Mouse (Mus musculus) ES-Bruce4 (cell line): ENCODE results near the gene Parp14. TPM values are rescaled to one million over a fixed set of nuclear protein-coding genes. Genes with fewer than 3 reads are reported as not detected.

Source experiments
- H3K27ac ChIP-seq: 2 replicates; pipeline ENCODE4 v1.5.1; 2012; ENCODE audit warnings: low read length, inconsistent platforms; ENCODE audit not compliant: insufficient read depth
- H3K27me3 ChIP-seq: 2 replicates; pipeline ENCODE4 v1.6.1; 2012; ENCODE audit warnings: mild to moderate bottlenecking, low read length, inconsistent platforms; ENCODE audit not compliant: control insufficient read depth, poor library complexity, insufficient read depth, severe bottlenecking
- H3K36me3 ChIP-seq: 2 replicates; pipeline ENCODE4 v1.6.1; 2012; ENCODE audit warnings: inconsistent platforms, mild to moderate bottlenecking, low read length, moderate library complexity; ENCODE audit not compliant: control insufficient read depth, poor library complexity, insufficient read depth, severe bottlenecking
- H3K4me1 ChIP-seq: one replicate; pipeline ENCODE4 v1.8.1; 2011; ENCODE audit warnings: low read length; ENCODE audit not compliant: control insufficient read depth, insufficient read depth
- H3K4me3 ChIP-seq: 2 replicates; pipeline ENCODE4 v1.5.1; 2011; ENCODE audit warnings: low read depth, mild to moderate bottlenecking, low read length
- H3K9ac ChIP-seq: 2 replicates; pipeline ENCODE4 v1.6.1; 2012; ENCODE audit warnings: low read depth, mild to moderate bottlenecking, inconsistent platforms; ENCODE audit not compliant: poor library complexity, severe bottlenecking
- H3K9me3 ChIP-seq: replicated peaks from 2 replicates; pipeline ENCODE4 v1.6.1; 2012; ENCODE audit warnings: mild to moderate bottlenecking, low read length, inconsistent platforms; ENCODE audit not compliant: control insufficient read depth, poor library complexity, insufficient read depth, severe bottlenecking
- CTCF ChIP-seq: IDR thresholded peaks from one replicate; pipeline ENCODE4 v1.8.1; 2011; ENCODE audit warnings: low read depth, low read length
- EP300 ChIP-seq: IDR thresholded peaks from 2 replicates; pipeline ENCODE4 v1.6.1; 2011; ENCODE audit warnings: low read depth, low read length; ENCODE audit not compliant: insufficient read depth
- POLR2A ChIP-seq: IDR thresholded peaks from one replicate; pipeline ENCODE4 v1.8.1; 2011; ENCODE audit warnings: low read length; ENCODE audit not compliant: insufficient read depth
- polyA plus RNA-seq: library from polyadenylated mRNA; stranded (reverse); fragments of >200 nt; gene quantifications from 2 replicates; pipeline ENCODE4 v1.2.4, GENCODE M21; 2011; ENCODE audit warnings: low read depth; ENCODE audit not compliant: missing spikeins, insufficient read depth, insufficient read length

Parp14 gene
- polyA plus RNA-seq, 1 experiment: 5.4 TPM

DNA sequence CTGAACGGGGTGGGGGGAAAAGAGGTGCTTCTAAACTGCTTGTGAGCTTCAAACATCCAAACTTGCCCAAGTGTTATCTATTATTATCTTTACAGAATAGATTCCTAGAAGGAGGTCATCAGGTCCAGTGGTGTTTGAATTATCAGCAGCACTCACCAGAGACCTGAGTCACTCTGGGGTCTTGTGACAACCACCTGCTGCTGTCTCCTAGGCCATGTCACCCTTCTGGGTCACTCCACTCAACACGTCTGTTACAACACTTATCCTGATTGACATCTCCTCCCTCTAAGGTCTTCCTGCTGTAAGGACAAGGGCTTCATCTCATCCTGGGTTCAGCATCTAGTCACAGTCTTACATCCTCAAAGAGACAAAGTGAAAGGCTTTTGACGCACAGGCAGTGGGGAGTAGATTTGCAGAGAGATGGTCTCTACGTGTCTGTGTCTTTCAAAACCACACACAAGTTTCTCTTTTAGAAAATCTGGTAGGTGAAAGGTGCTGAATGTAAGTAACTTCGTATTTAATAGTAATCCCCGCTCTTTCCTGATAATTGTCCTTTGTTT is 79.3 kb downstream of the Parp14 start:
- Histone ChIP-seq H3K4me1 (no peaks in the 10 kb centered on the region), H3K36me3 (peaks cover 52% of the 10 kb centered on the region), H3K27ac (no peak overlapping the region), H3K9ac (no peak overlapping the region), H3K27me3 (no peaks in the 10 kb centered on the region), H3K4me3 (no peak overlapping the region), H3K9me3 (no peaks in the 10 kb centered on the region)
- TF ChIP-seq POLR2A: no peak
- no peak for TF ChIP-seq EP300
- no peak for TF ChIP-seq CTCF

DNA sequence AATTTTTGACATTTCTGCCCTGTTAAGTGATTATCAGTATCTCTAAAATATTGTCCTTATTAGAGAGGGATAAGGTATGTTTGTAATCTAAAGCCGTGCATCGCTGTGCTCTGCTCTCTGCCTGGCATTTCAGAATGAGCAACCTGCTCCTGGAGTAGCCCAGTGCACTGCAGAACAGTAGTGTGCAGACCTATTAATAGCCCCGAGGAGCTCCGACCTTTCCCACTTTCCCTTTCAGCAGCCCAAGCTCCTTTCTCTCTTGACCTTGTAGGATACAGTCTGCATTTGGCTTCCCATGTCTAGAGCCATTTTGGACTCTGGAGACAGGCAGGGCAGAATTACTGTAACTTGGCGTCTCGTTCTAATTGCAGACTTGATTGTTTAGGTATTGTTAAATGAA is 83.0 kb downstream of the Parp14 start:
- no peak overlapping the region for H3K9ac ChIP-seq
- peaks cover 5% of the 10 kb centered on the region for H3K4me1 ChIP-seq
- no peak overlapping the region for H3K27ac ChIP-seq
- no peak for TF ChIP-seq CTCF
- TF ChIP-seq POLR2A: no peak
- no peak for TF ChIP-seq EP300
- H3K27me3 ChIP-seq: no peaks in the 10 kb centered on the region
- no peaks in the 10 kb centered on the region for H3K9me3 ChIP-seq
- H3K36me3 ChIP-seq: peaks cover 51% of the 10 kb centered on the region
- no peak overlapping the region for H3K4me3 ChIP-seq

DNA sequence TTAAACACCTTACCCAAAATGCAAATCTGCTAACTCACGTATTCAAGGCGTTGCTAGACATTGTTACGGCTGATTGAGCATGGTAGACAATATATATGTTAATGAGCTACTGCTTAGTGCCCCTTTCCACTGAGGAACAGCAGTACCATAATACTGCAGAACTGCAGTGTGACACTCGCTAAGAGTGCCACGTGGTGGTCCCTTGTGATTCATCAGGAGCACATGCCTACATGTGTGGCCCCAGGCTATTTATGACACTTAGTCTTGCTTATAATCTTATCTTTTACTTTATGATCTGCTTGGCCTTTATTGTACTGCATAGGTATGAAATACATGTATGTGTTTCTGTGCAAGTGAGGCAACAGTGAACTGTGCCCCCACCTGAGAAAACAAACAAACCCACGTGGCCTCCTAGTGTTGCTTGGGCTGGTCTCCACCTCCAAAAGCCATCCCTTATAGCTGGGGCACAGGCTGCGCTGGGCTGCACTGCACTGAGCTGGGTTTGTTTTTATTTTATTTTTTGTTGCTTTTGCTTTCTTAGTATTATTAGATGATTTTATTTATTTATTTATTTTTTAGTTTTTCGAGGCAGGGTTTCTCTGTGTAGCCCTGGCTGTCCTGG is 83.7 kb downstream of the Parp14 start:
- Histone ChIP-seq H3K9ac (no peak overlapping the region), H3K27ac (no peak overlapping the region), H3K9me3 (no peaks in the 10 kb centered on the region), H3K36me3 (peaks cover 46% of the 10 kb centered on the region), H3K4me1 (peaks cover 5% of the 10 kb centered on the region), H3K4me3 (no peak overlapping the region), H3K27me3 (no peaks in the 10 kb centered on the region)
- TF ChIP-seq POLR2A (no peak), EP300 (no peak), CTCF (no peak)

DNA sequence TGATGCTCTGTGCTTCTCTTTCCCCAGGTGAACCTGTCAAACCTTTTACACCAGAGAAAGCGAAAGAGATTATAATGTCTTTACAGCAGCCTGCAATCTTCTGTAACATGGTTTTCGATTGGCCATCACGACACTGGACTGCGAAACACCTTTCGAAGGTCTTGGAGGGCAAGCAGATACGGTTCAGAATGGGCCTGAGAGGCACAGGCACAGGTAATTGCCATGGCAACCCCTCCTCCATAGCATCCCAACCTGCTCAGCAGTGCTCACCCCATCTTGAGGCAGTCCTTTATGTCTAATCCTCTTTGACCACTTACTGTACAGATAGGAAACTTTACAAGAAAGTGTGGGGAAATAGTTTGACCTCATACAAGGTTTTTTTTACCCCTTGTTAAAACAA is 84.2 kb downstream of the Parp14 start:
- no peak for TF ChIP-seq EP300
- no peak for TF ChIP-seq POLR2A
- no peak for TF ChIP-seq CTCF
- Histone ChIP-seq H3K27me3 (no peaks in the 10 kb centered on the region), H3K9me3 (no peaks in the 10 kb centered on the region), H3K27ac (no peak overlapping the region), H3K4me3 (no peak overlapping the region), H3K36me3 (peaks cover 45% of the 10 kb centered on the region), H3K9ac (no peak overlapping the region), H3K4me1 (peaks cover 5% of the 10 kb centered on the region)

DNA sequence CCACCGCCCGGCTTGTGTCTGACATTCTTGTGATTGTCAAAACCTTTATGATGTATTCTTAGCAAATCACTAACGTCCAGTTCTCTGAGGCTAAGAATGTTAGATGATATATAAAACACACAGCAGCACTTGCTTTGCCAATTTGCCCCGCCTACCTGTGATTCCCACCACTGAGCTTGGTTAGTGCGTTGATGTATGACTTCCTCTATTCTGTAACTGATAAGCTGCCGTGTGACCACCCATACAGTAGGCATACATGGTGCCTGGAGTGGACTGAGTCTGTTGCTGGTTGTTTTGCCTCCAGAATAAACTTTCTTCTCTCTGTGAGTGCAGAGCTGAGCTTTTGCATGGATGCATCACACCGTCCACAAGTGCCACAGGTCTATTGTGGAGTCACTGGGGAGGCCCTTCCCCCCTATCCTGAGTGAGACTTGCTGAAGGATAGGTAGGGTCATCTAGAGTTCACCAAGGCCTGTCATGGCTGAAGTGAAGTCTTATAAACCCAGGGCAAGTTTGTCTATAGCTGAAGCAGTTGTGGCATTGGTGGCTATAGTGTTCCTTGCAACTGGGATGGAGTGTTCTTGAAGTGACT is 87.1 kb downstream of the Parp14 start:
- peaks cover 27% of the 10 kb centered on the region for H3K36me3 ChIP-seq
- peaks cover 7% of the 10 kb centered on the region for H3K4me1 ChIP-seq
- no peaks in the 10 kb centered on the region for H3K9me3 ChIP-seq
- no peak overlapping the region for H3K27ac ChIP-seq
- H3K9ac ChIP-seq: no peak overlapping the region
- TF ChIP-seq EP300: no peak
- no peak for TF ChIP-seq CTCF
- no peak for TF ChIP-seq POLR2A
- no peaks in the 10 kb centered on the region for H3K27me3 ChIP-seq
- H3K4me3 ChIP-seq: no peak overlapping the region

DNA sequence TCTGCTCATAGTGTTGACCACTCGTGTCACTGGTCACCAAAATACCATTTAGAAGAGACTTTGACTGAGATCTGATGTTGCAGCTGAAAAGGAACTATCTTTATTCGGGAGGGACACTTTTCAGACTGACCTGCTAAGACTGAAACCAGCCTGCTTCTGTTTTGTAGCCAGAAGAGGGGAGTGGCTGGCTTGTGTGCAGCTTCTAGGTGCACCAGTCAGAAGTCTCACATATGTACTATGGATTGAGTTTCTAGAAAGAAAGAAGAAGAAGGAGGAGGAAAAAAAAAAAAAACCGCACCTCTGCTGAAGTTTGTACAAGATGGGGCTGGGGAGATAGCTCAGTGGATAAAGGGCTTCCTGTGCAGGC is 88.2 kb downstream of the Parp14 start:
- peaks cover 22% of the 10 kb centered on the region for H3K36me3 ChIP-seq
- H3K9ac ChIP-seq: no peak overlapping the region
- H3K4me1 ChIP-seq: peaks cover 7% of the 10 kb centered on the region
- no peaks in the 10 kb centered on the region for H3K9me3 ChIP-seq
- H3K27ac ChIP-seq: no peak overlapping the region
- TF ChIP-seq EP300 (no peak), POLR2A (no peak), CTCF (no peak)
- no peak overlapping the region for H3K4me3 ChIP-seq
- no peaks in the 10 kb centered on the region for H3K27me3 ChIP-seq

Other genes starting within 250 kb of the Parp14 start
- 18.3 and 18.5 TPM in 2 replicates for gene Dirc2, start 102.2 kb downstream of the Parp14 start, polyA plus RNA-seq
- gene Hspbap1, start 101.2 kb downstream of the Parp14 start, polyA plus RNA-seq: 71.3 and 72.5 TPM in 2 replicates
- 22.0 and 22.5 TPM in 2 replicates for gene Parp9, start 66.9 kb upstream of the Parp14 start, polyA plus RNA-seq
- 11.2 and 12.1 TPM in 2 replicates for gene Dtx3l, start 67.6 kb upstream of the Parp14 start, polyA plus RNA-seq
- 93.0 and 103 TPM in 2 replicates for gene Kpna1, start 107.2 kb upstream of the Parp14 start, polyA plus RNA-seq
- 0.88 and 1.5 TPM in 2 replicates for gene Wdr5b, start 169.6 kb upstream of the Parp14 start, polyA plus RNA-seq
- 158 and 159 TPM in 2 replicates for gene Fam162a, start 200.1 kb upstream of the Parp14 start, polyA plus RNA-seq
- gene Ccdc58, start 200.1 kb upstream of the Parp14 start, polyA plus RNA-seq: 279 and 293 TPM in 2 replicates